Mouse (Mus musculus): ENCODE measurements around the gene Vwce. TPM values are rescaled to one million over a fixed set of nuclear protein-coding genes. Genes with fewer than 3 reads are reported as not detected.

Gene Vwce
- polyA plus RNA-seq, 1 experiment, result 0.20 TPM

DNA sequence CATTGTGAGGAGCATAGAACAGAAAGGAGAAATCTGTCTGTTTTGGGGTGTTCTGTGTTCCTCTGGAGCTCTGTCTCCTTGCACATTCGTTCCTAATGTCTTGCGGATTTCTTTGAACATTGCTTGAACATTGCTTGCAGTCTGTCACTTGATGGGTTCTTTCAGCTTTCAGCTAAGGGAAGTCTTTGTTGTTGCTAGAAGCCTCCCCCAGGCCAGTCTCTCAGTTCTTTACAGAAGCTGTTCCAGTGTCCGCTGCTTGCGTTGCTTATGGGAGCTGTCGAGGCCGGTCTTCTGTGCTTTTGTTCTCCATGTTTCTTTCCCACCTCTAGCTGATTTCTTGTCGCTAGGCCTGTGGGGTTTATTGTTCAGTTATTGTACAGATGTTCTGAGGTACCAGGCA is 61.8 kb downstream of the Vwce start:
- Histone ChIP-seq H3K27ac (ENCODE audit: insufficient read depth, low read length) (no peak overlapping the region), H3K27me3 (ENCODE audit: control insufficient read depth, insufficient read depth, low read length) (no peaks in the 10 kb centered on the region), H3K4me1 (ENCODE audit: control insufficient read depth, insufficient read depth, low read length) (peaks cover 24% of the 10 kb centered on the region), H3K4me3 (replicated peaks; ENCODE audit: insufficient read depth, low read depth, low read length) (no peak overlapping the region)
- DNase-seq, result no peak
- TF ChIP-seq CTCF (IDR thresholded peaks at IDR 0.05; ENCODE audit: borderline replicate concordance, insufficient read depth, low read depth, low read length), result no peak
- WGBS, result 64% methylated on average over 7 of the region's 7 CpGs

DNA sequence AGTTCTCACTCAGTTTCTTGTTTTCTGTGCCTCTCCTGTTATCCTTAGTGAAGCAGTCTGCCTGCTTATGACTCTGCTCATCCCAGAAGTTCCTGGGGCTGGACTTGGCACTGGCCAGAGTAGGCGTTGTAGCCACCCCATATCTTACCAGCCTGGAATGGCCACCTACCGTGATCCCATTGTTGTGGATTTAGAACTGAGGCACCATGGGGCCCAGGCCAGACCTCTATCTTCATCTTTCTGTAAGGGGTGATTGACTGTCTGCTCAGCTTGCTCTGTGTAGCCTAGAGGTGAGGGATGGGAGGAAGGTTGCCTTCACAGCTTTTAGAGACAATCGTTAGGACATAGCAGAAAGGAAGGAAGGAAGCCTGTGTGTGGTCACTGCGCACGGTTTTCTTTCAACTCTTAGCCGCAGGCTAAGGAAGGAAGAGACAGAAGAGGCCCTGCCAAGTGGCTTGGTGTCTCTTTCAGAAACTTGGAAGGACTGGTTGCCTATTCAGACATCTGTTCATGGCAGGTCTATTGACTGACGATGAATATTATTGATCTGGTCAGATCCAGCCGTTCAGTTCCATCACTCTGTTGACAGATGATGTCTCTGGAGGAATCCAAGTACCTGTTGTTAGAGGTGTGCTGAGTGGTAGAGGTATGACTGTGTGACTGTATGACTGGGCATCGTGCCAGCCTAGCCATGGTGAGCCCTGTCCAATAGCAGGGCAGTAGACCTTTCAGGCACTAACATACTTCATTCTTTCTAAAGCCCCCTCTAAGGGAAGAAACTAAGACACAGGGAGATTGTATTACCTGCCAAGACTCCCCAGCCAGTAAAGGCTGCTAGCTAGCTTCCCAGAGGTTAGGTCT is 64.3 kb downstream of the Vwce start:
- H3K4me3 ChIP-seq (replicated peaks; ENCODE audit: insufficient read depth, low read depth, low read length), result no peak overlapping the region
- 31% methylated on average over 9 of the region's 9 CpGs for WGBS
- no peaks in the 10 kb centered on the region for H3K27me3 ChIP-seq (ENCODE audit: control insufficient read depth, insufficient read depth, low read length)
- peaks cover 47% of the 10 kb centered on the region for H3K4me1 ChIP-seq (ENCODE audit: control insufficient read depth, insufficient read depth, low read length)
- peak overlapping the region; percentile 46 for H3K27ac ChIP-seq (ENCODE audit: insufficient read depth, low read length)
- TF ChIP-seq POLR2A (IDR thresholded peaks at IDR 0.05; ENCODE audit: borderline replicate concordance, insufficient read depth, low read length), result no peak
- TF ChIP-seq CTCF (IDR thresholded peaks at IDR 0.05; ENCODE audit: borderline replicate concordance, insufficient read depth, low read depth, low read length), result no peak
- DNase-seq, result peak; percentile 19 to 28

DNA sequence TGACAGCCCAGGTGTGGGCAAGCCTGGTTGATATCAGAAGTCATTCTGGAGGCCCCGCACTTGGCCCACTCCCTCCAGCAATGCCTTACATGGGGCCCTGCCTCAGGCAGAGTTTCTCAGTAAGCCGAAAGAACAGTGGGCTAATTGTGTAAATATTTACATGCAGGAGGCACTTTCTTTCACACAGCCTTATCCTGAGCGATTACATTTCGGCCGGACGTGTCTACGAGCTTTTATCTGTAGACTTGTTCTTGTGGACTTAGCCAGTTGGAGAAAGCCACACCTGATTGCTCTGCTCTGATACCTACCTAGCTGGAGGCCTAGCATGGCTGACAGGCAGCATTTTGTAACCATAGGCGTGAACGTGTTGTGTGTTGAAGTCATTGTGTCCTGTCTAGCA is 65.8 kb downstream of the Vwce start:
- Histone ChIP-seq H3K4me1 (ENCODE audit: control insufficient read depth, insufficient read depth, low read length) (peaks cover 53% of the 10 kb centered on the region), H3K27me3 (ENCODE audit: control insufficient read depth, insufficient read depth, low read length) (no peaks in the 10 kb centered on the region), H3K27ac (ENCODE audit: insufficient read depth, low read length) (no peak overlapping the region; the same call in 1 of the 2 replicates), H3K4me3 (replicated peaks; ENCODE audit: insufficient read depth, low read depth, low read length) (no peak overlapping the region)
- 85% methylated on average over 9 of the region's 9 CpGs for WGBS
- no peak for DNase-seq
- TF ChIP-seq CTCF (IDR thresholded peaks at IDR 0.05; ENCODE audit: borderline replicate concordance, insufficient read depth, low read depth, low read length), result no peak
- TF ChIP-seq POLR2A (IDR thresholded peaks at IDR 0.05; ENCODE audit: borderline replicate concordance, insufficient read depth, low read length), result no peak

DNA sequence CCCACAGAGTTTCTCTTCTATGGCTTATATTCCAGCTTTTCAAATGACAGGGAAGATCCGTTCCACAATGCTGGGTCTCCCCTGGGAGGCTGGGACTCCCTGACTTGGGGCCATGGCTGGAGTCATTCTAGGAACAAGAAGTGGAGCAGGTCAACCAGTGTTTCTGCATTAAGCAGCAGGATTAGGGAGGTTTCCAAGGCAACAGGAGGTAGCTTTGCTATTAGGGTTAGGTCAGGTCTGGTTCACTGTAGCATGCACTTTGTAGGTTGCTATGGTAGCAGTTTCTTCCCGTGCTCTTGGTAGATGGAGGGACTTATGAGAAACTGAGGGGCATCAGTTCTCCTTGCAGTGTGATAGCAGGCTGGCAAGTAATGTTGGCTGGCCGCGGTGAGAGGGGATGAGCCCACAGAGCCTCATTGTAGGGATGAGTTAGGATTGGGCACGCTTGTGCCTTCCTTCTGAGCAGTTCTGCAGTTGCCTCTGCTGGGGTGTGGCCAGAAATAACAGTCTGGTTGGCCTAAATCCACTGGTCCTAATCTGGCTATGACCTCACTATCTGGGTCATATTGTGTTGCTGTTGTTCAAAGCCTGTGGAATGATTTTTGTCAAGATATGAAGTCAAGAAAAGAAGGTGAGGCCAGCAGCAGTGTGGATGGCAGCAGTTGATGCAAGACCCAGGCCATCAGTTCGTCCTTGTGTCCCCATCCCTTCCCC is 67.2 kb downstream of the Vwce start:
- Histone ChIP-seq H3K27ac (ENCODE audit: insufficient read depth, low read length) (peak overlapping the region; percentile 84), H3K4me3 (replicated peaks; ENCODE audit: insufficient read depth, low read depth, low read length) (no peak overlapping the region), H3K4me1 (ENCODE audit: control insufficient read depth, insufficient read depth, low read length) (peaks cover 57% of the 10 kb centered on the region), H3K27me3 (ENCODE audit: control insufficient read depth, insufficient read depth, low read length) (no peaks in the 10 kb centered on the region)
- peak; percentile 67 to 77 for DNase-seq
- no peak for TF ChIP-seq POLR2A (IDR thresholded peaks at IDR 0.05; ENCODE audit: borderline replicate concordance, insufficient read depth, low read length)
- no peak for TF ChIP-seq CTCF (IDR thresholded peaks at IDR 0.05; ENCODE audit: borderline replicate concordance, insufficient read depth, low read depth, low read length)
- 12% methylated on average over 6 of the region's 6 CpGs for whole genome bisulfite sequencing

DNA sequence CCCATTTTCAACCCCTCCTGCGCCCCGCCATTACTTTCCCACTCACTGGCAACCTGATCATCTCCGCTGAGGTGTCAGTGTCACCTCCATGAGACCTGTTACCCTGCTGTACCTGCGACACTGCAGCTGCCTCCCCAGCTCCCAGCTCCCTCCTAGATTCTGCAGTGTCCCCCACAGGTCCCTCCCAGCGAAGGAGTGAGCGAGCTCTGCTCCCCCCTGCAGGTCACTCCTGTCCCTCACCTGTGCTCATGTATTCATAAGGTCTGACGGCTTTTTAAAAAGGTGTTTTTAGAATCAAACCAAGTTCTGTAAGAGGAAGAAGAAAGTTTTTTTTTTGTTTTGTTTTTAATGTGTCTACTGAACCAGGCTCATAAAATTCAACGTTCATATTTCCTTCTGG is 68.1 kb downstream of the Vwce start:
- peaks cover 62% of the 10 kb centered on the region for H3K4me1 ChIP-seq (ENCODE audit: control insufficient read depth, insufficient read depth, low read length)
- no peak for DNase-seq
- H3K4me3 ChIP-seq (replicated peaks; ENCODE audit: insufficient read depth, low read depth, low read length), result no peak overlapping the region
- no peaks in the 10 kb centered on the region for H3K27me3 ChIP-seq (ENCODE audit: control insufficient read depth, insufficient read depth, low read length)
- TF ChIP-seq CTCF (IDR thresholded peaks at IDR 0.05; ENCODE audit: borderline replicate concordance, insufficient read depth, low read depth, low read length) (no peak), POLR2A (IDR thresholded peaks at IDR 0.05; ENCODE audit: borderline replicate concordance, insufficient read depth, low read length) (no peak)
- peak overlapping the region; percentile 84; the same call in 1 of the 2 replicates for H3K27ac ChIP-seq (ENCODE audit: insufficient read depth, low read length)
- WGBS, result 78% methylated on average over 8 of the region's 8 CpGs

DNA sequence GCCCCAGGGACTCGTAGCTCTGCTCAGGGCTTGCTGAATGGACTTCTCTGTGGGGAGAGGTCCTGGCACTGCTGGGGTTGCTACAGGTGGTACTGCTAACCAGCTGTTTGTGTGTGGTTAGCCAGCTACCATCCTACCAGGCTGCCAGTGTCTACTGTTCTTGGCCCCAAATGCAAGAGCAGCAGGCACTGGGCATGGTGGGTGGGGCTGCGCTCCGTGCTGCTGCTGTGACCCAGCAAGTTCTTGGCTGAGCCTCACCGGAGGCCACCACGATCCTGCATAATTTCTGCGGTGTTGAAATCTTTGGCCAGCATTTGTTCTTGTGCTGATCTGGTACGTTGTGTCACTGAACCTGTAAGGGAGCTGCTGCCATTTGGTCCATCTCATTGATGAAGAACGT is 69.5 kb downstream of the Vwce start:
- no peak for TF ChIP-seq CTCF (IDR thresholded peaks at IDR 0.05; ENCODE audit: borderline replicate concordance, insufficient read depth, low read depth, low read length)
- TF ChIP-seq POLR2A (IDR thresholded peaks at IDR 0.05; ENCODE audit: borderline replicate concordance, insufficient read depth, low read length), result no peak
- DNase-seq, result peak; percentile 59 to 69

DNA sequence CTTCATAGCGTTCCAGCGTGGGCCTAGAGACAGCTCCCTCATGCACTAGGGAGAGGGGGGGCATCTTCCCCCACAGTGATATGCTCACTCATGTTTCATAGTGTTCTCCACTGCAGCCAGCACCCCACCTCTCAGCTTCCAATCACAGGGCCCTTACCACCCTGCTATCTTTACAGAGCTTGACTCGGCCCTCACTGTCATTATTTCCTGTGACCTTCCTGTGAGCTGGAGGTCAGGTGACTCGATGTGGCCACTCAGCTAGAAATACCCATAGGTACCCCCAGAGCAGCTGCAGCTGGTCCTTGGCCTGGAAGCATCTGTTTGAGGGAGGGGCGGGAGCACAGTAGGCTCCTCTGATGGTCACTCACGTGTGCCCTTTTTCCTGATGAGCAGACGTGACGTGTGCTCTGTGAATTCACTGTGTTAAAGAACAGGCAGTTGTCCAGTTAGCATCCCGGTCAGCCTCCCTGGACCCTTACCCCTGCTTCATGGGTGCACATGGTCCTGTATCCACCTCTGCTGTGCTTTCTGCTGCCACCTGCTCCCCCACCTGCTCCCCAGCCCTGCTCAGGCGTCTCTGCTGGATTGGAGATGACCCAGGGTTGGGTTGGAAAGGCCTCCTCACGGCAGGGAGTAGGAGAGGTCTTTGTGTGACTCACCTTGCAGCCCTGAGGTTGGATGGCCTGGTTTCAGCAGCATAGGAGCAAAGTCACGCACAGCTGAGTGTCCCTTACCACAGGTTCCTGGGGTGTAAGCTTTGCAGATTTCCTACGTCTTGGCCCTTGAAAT is 73.3 kb downstream of the Vwce start:
- no peak for TF ChIP-seq POLR2A (IDR thresholded peaks at IDR 0.05; ENCODE audit: borderline replicate concordance, insufficient read depth, low read length)
- no peak for TF ChIP-seq CTCF (IDR thresholded peaks at IDR 0.05; ENCODE audit: borderline replicate concordance, insufficient read depth, low read depth, low read length)
- peak; percentile 70 to 85 for DNase-seq
- Histone ChIP-seq H3K4me1 (ENCODE audit: control insufficient read depth, insufficient read depth, low read length) (peaks cover 64% of the 10 kb centered on the region), H3K27me3 (ENCODE audit: control insufficient read depth, insufficient read depth, low read length) (no peaks in the 10 kb centered on the region), H3K27ac (ENCODE audit: insufficient read depth, low read length) (peak overlapping the region; percentile 69), H3K4me3 (replicated peaks; ENCODE audit: insufficient read depth, low read depth, low read length) (no peak overlapping the region)
- 32% methylated on average over 13 of the region's 13 CpGs for WGBS

More for the DNA sequence above, 69.5 kb downstream of the Vwce start:
- no peaks in the 10 kb centered on the region for H3K27me3 ChIP-seq (ENCODE audit: control insufficient read depth, insufficient read depth, low read length)
- no peak overlapping the region for H3K4me3 ChIP-seq (replicated peaks; ENCODE audit: insufficient read depth, low read depth, low read length)
- peak overlapping the region; percentile 21 for H3K27ac ChIP-seq (ENCODE audit: insufficient read depth, low read length)
- whole genome bisulfite sequencing, result 8% methylated on average over 8 of the region's 8 CpGs
- H3K4me1 ChIP-seq (ENCODE audit: control insufficient read depth, insufficient read depth, low read length), result peaks cover 66% of the 10 kb centered on the region
